Mouse (Mus musculus): ENCODE measurements around the gene Cavin1. TPM values are rescaled to one million over a fixed set of nuclear protein-coding genes. Genes with fewer than 3 reads are reported as not detected.

The Cavin1 gene
- polyA plus RNA-seq, 1 experiment from 2014 or later: 461 TPM

DNA sequence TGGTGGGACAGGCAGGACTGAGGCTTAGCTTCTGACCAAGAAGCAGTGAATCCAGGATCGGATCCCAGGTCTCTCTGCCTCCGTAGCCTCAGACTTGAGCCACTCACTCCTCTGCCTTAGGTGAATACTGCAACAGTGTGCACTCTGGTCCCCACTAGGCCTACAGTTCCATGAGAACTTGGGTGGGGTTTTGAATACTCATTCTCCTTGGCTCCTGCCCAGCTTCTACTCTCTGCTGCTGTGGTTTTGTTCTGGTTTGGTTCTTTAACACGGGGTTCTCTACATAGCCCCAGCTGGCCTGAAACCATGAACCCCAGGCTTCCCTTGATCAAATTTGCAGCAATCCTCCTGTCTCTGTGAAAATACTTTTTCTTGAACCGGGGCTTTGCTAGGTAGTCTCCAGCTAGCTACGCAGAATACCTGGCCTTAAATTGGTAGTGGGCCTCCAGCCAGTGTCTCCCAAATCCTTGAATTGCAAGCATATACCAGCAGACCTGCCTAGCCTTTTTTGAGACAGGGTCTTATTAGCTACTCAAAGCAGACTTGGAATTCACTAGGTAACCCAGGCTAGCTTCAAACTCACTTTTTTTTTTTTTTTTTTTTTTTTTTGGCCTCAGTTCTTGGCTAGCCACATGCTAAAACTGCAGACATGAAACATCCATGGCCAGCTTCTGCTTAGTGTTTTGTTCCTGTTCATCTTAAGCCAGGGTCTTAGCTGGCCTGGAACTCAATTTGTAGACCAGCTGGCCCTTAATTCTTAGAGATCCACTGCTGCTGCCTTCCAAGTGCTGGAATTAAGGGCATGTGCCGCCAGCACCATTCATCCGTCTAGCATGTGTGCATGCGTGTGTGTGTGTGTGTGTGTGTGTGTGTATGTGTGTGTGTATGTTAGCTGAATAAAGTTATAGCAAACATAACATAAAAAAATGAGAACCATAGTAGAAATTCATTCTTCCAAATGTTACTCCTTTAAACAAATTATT lies 35.0 kb downstream of the Cavin1 start:
- Histone ChIP-seq H3K4me1 (replicated peaks; ENCODE audit: control insufficient read depth, insufficient read depth, low read length) (peaks cover 20% of the 10 kb centered on the region), H3K4me2 (ENCODE audit: low read depth, low read length) (no peak overlapping the region), H3K27ac (ENCODE audit: low read length) (no peak overlapping the region), H3K9me3 (ENCODE audit: control insufficient read depth, low read length) (no peaks in the 10 kb centered on the region), H3K9ac (ENCODE audit: low read length) (no peak overlapping the region), H3K27me3 (ENCODE audit: control insufficient read depth, insufficient read depth, low read depth, low read length) (no peaks in the 10 kb centered on the region), H3K36me3 (ENCODE audit: control insufficient read depth, insufficient read depth, low read length) (no peaks in the 10 kb centered on the region), H3K4me3 (ENCODE audit: low read length) (no peak overlapping the region)
- WGBS: 89% methylated on average over 8 of the region's 8 CpGs
- ATAC-seq (ENCODE audit: low read depth): no peak

DNA sequence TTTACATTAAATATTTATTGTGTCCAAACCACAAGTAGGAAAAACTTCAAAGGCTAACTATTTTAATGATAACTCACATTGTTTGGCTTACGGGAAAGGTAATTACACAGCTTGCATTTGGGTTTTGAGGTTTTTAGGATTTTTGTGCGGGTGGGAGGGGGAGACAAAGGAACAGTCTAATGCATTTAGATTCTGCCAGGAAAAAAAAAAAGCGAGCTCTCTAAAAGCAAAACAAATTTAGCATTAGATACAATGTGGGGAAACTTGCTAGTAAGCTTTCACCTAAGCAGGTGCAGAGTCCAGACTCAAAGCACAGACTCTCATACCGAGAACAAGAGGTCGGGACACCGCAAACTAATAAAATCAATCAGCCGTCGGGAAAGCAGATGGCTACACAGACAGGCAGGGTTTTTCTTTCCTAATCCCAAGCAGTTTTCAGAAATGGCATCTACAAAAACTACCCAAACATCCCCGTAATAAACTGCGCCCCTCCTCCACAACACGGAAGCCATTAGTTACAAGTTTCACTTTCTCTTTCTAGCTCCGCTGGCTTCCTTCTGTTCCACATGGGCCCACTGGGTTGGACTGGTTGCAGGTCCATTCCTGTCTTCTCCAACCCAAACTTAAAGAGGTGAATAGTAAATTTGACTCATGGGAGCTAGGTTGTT lies 39.3 kb downstream of the Cavin1 start:
- H3K4me3 ChIP-seq (ENCODE audit: low read length): peak overlapping the region; percentile 36
- WGBS: 53% methylated on average over 12 of the region's 12 CpGs
- ATAC-seq (ENCODE audit: low read depth): no peak
- peak overlapping the region; percentile 40 for H3K4me2 ChIP-seq (ENCODE audit: low read depth, low read length)
- H3K27ac ChIP-seq (ENCODE audit: low read length): no peak overlapping the region
- H3K4me1 ChIP-seq (replicated peaks; ENCODE audit: control insufficient read depth, insufficient read depth, low read length): peaks cover 5% of the 10 kb centered on the region; the same call in 1 of the 2 replicates
- peak overlapping the region; percentile 2; the same call in 1 of the 2 replicates for H3K9ac ChIP-seq (ENCODE audit: low read length)
- no peaks in the 10 kb centered on the region for H3K9me3 ChIP-seq (ENCODE audit: control insufficient read depth, low read length)
- no peaks in the 10 kb centered on the region for H3K27me3 ChIP-seq (ENCODE audit: control insufficient read depth, insufficient read depth, low read depth, low read length)
- H3K36me3 ChIP-seq (ENCODE audit: control insufficient read depth, insufficient read depth, low read length): no peaks in the 10 kb centered on the region

DNA sequence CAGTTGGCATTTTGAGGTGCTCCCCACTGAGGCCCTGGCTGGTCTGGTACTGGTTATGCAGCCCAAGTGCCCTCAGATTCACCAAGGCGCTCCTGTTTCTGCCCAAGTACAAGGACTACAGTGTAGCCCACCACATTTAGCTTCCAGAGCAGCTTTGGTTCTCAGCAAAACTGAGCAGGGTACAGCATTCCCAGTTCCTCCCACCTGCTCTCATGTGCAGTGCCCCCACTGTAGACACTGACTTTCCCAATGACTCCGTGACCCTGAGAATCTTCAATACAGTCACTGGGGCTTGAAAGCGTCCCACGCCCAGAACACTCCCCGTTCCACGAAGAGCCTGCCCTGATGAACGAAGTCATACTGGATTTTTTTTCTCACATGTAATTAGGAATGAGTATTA lies 40.1 kb downstream of the Cavin1 start:
- Histone ChIP-seq H3K9me3 (ENCODE audit: control insufficient read depth, low read length) (no peaks in the 10 kb centered on the region), H3K4me2 (ENCODE audit: low read depth, low read length) (no peak overlapping the region), H3K27me3 (ENCODE audit: control insufficient read depth, insufficient read depth, low read depth, low read length) (no peaks in the 10 kb centered on the region), H3K36me3 (ENCODE audit: control insufficient read depth, insufficient read depth, low read length) (no peaks in the 10 kb centered on the region), H3K4me1 (replicated peaks; ENCODE audit: control insufficient read depth, insufficient read depth, low read length) (peaks cover 5% of the 10 kb centered on the region; the same call in 1 of the 2 replicates), H3K4me3 (ENCODE audit: low read length) (no peak overlapping the region), H3K9ac (ENCODE audit: low read length) (no peak overlapping the region), H3K27ac (ENCODE audit: low read length) (no peak overlapping the region)
- 71% methylated on average over 7 of the region's 7 CpGs for WGBS
- no peak for ATAC-seq (ENCODE audit: low read depth)

- Histone ChIP-seq H3K36me3 (ENCODE audit: control insufficient read depth, insufficient read depth, low read length) (no peaks in the 10 kb centered on the region), H3K27ac (ENCODE audit: low read length) (no peak overlapping the region), H3K9ac (ENCODE audit: low read length) (no peak overlapping the region), H3K4me2 (ENCODE audit: low read depth, low read length) (no peak overlapping the region), H3K4me3 (ENCODE audit: low read length) (no peak overlapping the region), H3K4me1 (replicated peaks; ENCODE audit: control insufficient read depth, insufficient read depth, low read length) (no peaks in the 10 kb centered on the region), H3K9me3 (ENCODE audit: control insufficient read depth, low read length) (no peaks in the 10 kb centered on the region), H3K27me3 (ENCODE audit: control insufficient read depth, insufficient read depth, low read depth, low read length) (no peaks in the 10 kb centered on the region)
- WGBS: 82% methylated on average over 3 of the region's 3 CpGs
- ATAC-seq (ENCODE audit: low read depth): no peak
Measured at GRCm38 (mm10) chr11:100927386-100927785, 43.3 kb downstream of the Cavin1 start.

DNA sequence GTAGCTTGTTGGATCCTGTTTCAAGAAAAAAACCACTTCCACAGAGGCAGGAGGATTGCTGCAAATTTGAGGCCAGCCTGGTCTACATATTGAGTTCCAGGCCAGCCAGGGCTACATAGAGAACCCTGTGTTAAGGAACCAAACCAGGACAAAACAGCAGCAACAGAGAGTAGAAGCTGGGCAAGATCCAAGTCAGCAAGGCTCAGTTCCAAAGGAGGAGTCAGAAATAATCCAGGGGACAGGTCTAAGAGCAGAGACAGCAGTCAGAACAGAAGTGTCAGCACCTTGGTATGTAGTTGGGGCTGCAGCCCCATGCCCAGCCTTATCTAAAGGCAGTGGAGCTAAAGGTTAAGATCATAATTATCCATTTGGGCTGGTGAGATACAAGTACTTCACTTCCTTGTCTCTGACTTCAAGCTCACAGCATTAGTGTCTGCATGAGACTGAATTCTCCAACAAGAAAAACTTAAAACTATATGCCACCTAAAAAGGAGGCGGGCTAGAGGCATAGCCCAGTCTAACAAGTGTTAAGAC lies 46.2 kb downstream of the Cavin1 start:
- no peaks in the 10 kb centered on the region for H3K9me3 ChIP-seq (ENCODE audit: control insufficient read depth, low read length)
- no peak overlapping the region for H3K4me3 ChIP-seq (ENCODE audit: low read length)
- no peaks in the 10 kb centered on the region for H3K27me3 ChIP-seq (ENCODE audit: control insufficient read depth, insufficient read depth, low read depth, low read length)
- 83% methylated on average over 1 of the region's 1 CpGs for WGBS
- H3K9ac ChIP-seq (ENCODE audit: low read length): no peak overlapping the region
- ATAC-seq (ENCODE audit: low read depth): no peak
- H3K4me1 ChIP-seq (replicated peaks; ENCODE audit: control insufficient read depth, insufficient read depth, low read length): no peaks in the 10 kb centered on the region
- no peaks in the 10 kb centered on the region for H3K36me3 ChIP-seq (ENCODE audit: control insufficient read depth, insufficient read depth, low read length)
- no peak overlapping the region for H3K4me2 ChIP-seq (ENCODE audit: low read depth, low read length)
- H3K27ac ChIP-seq (ENCODE audit: low read length): no peak overlapping the region

DNA sequence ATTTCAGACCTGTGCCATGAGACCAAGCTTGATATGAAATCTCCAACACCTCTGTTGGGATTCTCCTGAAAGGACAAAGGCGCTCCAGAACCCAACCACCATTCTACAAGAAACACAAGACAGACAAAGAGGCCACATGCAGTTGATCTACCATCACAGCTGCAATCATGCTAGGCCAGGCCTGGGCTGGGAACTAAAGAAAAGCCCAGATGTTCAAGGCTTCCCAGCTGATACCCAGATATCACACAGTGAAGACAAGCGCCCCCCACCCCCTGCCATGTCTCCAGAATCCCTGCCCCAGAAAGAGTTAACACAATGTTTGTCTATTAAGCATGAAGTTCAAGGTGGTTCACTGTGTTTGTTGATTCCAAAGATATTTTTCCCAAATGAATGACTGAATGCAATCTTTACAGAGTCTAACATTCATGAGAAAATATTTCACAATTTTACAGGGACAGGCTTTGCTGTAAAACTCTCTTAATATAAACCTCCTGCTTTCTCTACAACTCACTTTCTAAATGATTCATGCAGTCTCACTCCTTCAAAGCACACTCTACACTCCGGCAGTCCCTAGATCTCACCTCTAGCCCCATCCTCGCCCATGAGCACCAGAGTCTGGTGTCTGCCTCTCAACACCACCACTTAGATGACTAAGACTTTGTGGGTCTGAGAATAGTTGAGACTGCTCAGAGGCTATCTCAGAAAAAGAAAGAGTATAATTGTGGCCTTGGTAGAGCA lies 49.6 kb downstream of the Cavin1 start:
- WGBS: 85% methylated on average over 4 of the region's 4 CpGs
- Histone ChIP-seq H3K4me3 (ENCODE audit: low read length) (no peak overlapping the region), H3K4me1 (replicated peaks; ENCODE audit: control insufficient read depth, insufficient read depth, low read length) (no peaks in the 10 kb centered on the region), H3K27me3 (ENCODE audit: control insufficient read depth, insufficient read depth, low read depth, low read length) (no peaks in the 10 kb centered on the region), H3K9me3 (ENCODE audit: control insufficient read depth, low read length) (no peaks in the 10 kb centered on the region), H3K9ac (ENCODE audit: low read length) (no peak overlapping the region), H3K27ac (ENCODE audit: low read length) (no peak overlapping the region), H3K4me2 (ENCODE audit: low read depth, low read length) (no peak overlapping the region), H3K36me3 (ENCODE audit: control insufficient read depth, insufficient read depth, low read length) (no peaks in the 10 kb centered on the region)
- no peak for ATAC-seq (ENCODE audit: low read depth)

GRCm38 (mm10) chr11:100918007-100918406 lies 52.7 kb downstream of the Cavin1 start:
- Histone ChIP-seq H3K27ac (ENCODE audit: low read length) (no peak overlapping the region), H3K27me3 (ENCODE audit: control insufficient read depth, insufficient read depth, low read depth, low read length) (no peaks in the 10 kb centered on the region), H3K9me3 (ENCODE audit: control insufficient read depth, low read length) (peaks cover 7% of the 10 kb centered on the region; the same call in 1 of the 2 replicates), H3K4me3 (ENCODE audit: low read length) (no peak overlapping the region), H3K4me1 (replicated peaks; ENCODE audit: control insufficient read depth, insufficient read depth, low read length) (no peaks in the 10 kb centered on the region), H3K4me2 (ENCODE audit: low read depth, low read length) (no peak overlapping the region), H3K36me3 (ENCODE audit: control insufficient read depth, insufficient read depth, low read length) (peaks cover 3% of the 10 kb centered on the region; the same call in 1 of the 2 replicates), H3K9ac (ENCODE audit: low read length) (no peak overlapping the region)
- WGBS: 80% methylated on average over 5 of the region's 5 CpGs
- ATAC-seq (ENCODE audit: low read depth): no peak

GRCm38 (mm10) chr11:100916432-100916971 lies 54.2 kb downstream of the Cavin1 start:
- ATAC-seq (ENCODE audit: low read depth): no peak
- H3K27ac ChIP-seq (ENCODE audit: low read length): no peak overlapping the region
- peaks cover 3% of the 10 kb centered on the region; the same call in 1 of the 2 replicates for H3K36me3 ChIP-seq (ENCODE audit: control insufficient read depth, insufficient read depth, low read length)
- no peaks in the 10 kb centered on the region for H3K27me3 ChIP-seq (ENCODE audit: control insufficient read depth, insufficient read depth, low read depth, low read length)
- no peak overlapping the region for H3K4me3 ChIP-seq (ENCODE audit: low read length)
- no peak overlapping the region for H3K4me2 ChIP-seq (ENCODE audit: low read depth, low read length)
- no peak overlapping the region for H3K9ac ChIP-seq (ENCODE audit: low read length)
- 91% methylated on average over 4 of the region's 4 CpGs for WGBS
- H3K9me3 ChIP-seq (ENCODE audit: control insufficient read depth, low read length): peaks cover 7% of the 10 kb centered on the region; the same call in 1 of the 2 replicates
- H3K4me1 ChIP-seq (replicated peaks; ENCODE audit: control insufficient read depth, insufficient read depth, low read length): no peaks in the 10 kb centered on the region

Data from lung, embryonic 16.5 days (tissue).